In genomic region chr10:70494441-70494840, GRCm38 (mm10) we compare ENCODE assay signal across 11 mouse cellular contexts. TPM values are rescaled to one million over a fixed set of nuclear protein-coding genes. Genes with fewer than 3 reads are reported as not detected.
DNase-seq lines count a peak whose midpoint lies in the region; ATAC-seq and TF ChIP-seq lines count a peak whose summit lies in the region.
"Had no signal": no experiment of that assay in that cellular context is flagged by ENCODE, and none has a peak within 500 bp of the region (broad histone marks: within the 10 kb centered on the region; RNA-seq: fewer than 3 reads in every experiment).

No protein-coding gene starts in this region.

- no peak for TF ChIP-seq EP300 in liver, postnatal 0 days (IDR thresholded peaks at IDR 0.05; ENCODE audit: low read depth)

- no peak overlapping the region for H3K9ac ChIP-seq in limb, embryonic 14.5 days (ENCODE audit: low read depth, low read length, severe bottlenecking)
- H3K9ac ChIP-seq in liver, postnatal 0 days (replicated peaks): no peak overlapping the region
- H3K9ac ChIP-seq: limb, embryonic 12.5 days had no signal

- no peak; the same call in 1 of the 2 replicates for ATAC-seq in limb, embryonic 14.5 days (ENCODE audit: low FRiP score, low read depth)
- ATAC-seq in liver, postnatal 0 days: no peak
- ATAC-seq: inflammation-experienced regulatory T-cells, adult 6 months; midbrain, embryonic 16.5 days had no signal

- no peak for DNase-seq in left cerebral cortex, adult 2 months (ENCODE audit: extremely low spot score in 1 of 2, low spot score in 2 of 2)
- DNase-seq in left cerebral cortex, postnatal 14 days (ENCODE audit: low spot score in 2 of 2): no peak
- peak; percentile 71 to 79 for DNase-seq in heart, adult 9 months (ENCODE audit: low spot score in 2 of 2)
- peak; percentile 45 for DNase-seq in limb, embryonic 14.5 days (ENCODE audit: low spot score)
- DNase-seq in liver, postnatal 0 days: no peak
- no peak for DNase-seq in layer of hippocampus, adult 8-10 months (ENCODE audit: low spot score in 2 of 2)
- DNase-seq: right cerebral cortex, postnatal 4 days had no signal

- no peaks in the 10 kb centered on the region for H3K36me3 ChIP-seq in limb, embryonic 14.5 days (ENCODE audit: control insufficient read depth, insufficient read depth, low read length)
- no peaks in the 10 kb centered on the region for H3K36me3 ChIP-seq in liver, postnatal 0 days (replicated peaks; ENCODE audit: insufficient read depth, low read length)
- H3K36me3 ChIP-seq: limb, embryonic 12.5 days had no signal

- no peak overlapping the region for H3K4me2 ChIP-seq in limb, embryonic 14.5 days (replicated peaks; ENCODE audit: low read depth, low read length, severe bottlenecking)
- H3K4me2 ChIP-seq in liver, postnatal 0 days (ENCODE audit: low read depth, low read length): no peak overlapping the region
- H3K4me2 ChIP-seq: limb, embryonic 12.5 days had no signal

- intact Hi-C loops in left cerebral cortex, adult 2 months (cut with DNase I): no loop called here
- intact Hi-C loops in left cerebral cortex, postnatal 14 days (cut with DNase I): no loop called here

- peak overlapping the region; percentile 60 for H3K27ac ChIP-seq in left cerebral cortex, adult 2 months
- peak overlapping the region; percentile 67; the same call in 1 of the 2 replicates for H3K27ac ChIP-seq in brown adipose tissue, adult 24 weeks (replicated peaks; ENCODE audit: low read depth, low read length)
- peak overlapping the region; percentile 48; the same call in 1 of the 2 replicates for H3K27ac ChIP-seq in limb, embryonic 14.5 days (replicated peaks; ENCODE audit: low read depth, low read length)
- H3K27ac ChIP-seq in liver, postnatal 0 days (ENCODE audit: low read depth): no peak overlapping the region
- H3K27ac ChIP-seq: limb, embryonic 12.5 days had no signal

- no peak overlapping the region for H3K4me3 ChIP-seq in left cerebral cortex, adult 2 months
- no peak overlapping the region for H3K4me3 ChIP-seq in brown adipose tissue, adult 24 weeks (ENCODE audit: insufficient read depth, low read depth, low read length)
- no peak overlapping the region for H3K4me3 ChIP-seq in limb, embryonic 14.5 days (replicated peaks; ENCODE audit: low read length)
- no peak overlapping the region for H3K4me3 ChIP-seq in liver, postnatal 0 days (ENCODE audit: low read depth, low read length)
- H3K4me3 ChIP-seq: limb, embryonic 12.5 days had no signal

- H3K4me1 ChIP-seq in brown adipose tissue, adult 24 weeks (ENCODE audit: control insufficient read depth, insufficient read depth, insufficient read length, low read length): peaks cover 17% of the 10 kb centered on the region
- peaks cover 11% of the 10 kb centered on the region for H3K4me1 ChIP-seq in limb, embryonic 14.5 days (ENCODE audit: control insufficient read depth, insufficient read depth, low read length)
- H3K4me1 ChIP-seq in liver, postnatal 0 days (ENCODE audit: insufficient read depth): no peaks in the 10 kb centered on the region

- TF ChIP-seq CTCF in left cerebral cortex, adult 2 months (IDR thresholded peaks at IDR 0.05): no peak
- no peak for TF ChIP-seq CTCF in liver, postnatal 0 days (IDR thresholded peaks at IDR 0.05; ENCODE audit: low read depth)

- no peaks in the 10 kb centered on the region for H3K27me3 ChIP-seq in limb, embryonic 14.5 days (ENCODE audit: control insufficient read depth, insufficient read depth, low read length)
- no peaks in the 10 kb centered on the region for H3K27me3 ChIP-seq in liver, postnatal 0 days (ENCODE audit: insufficient read depth, low read length)
- H3K27me3 ChIP-seq: limb, embryonic 12.5 days had no signal

- 38% methylated on average over 2 of the region's 2 CpGs for WGBS in limb, embryonic 14.5 days
- 47% methylated on average over 2 of the region's 2 CpGs for whole genome bisulfite sequencing in liver, postnatal 0 days (ENCODE audit: insufficient replicate concordance)

- no peaks in the 10 kb centered on the region for H3K9me3 ChIP-seq in limb, embryonic 14.5 days (ENCODE audit: control insufficient read depth, low read length)
- H3K9me3 ChIP-seq in liver, postnatal 0 days (ENCODE audit: low read length): no peaks in the 10 kb centered on the region; the same call in 1 of the 2 replicates
- H3K9me3 ChIP-seq: limb, embryonic 12.5 days had no signal

- TF ChIP-seq POLR2A in limb, embryonic 14.5 days (IDR thresholded peaks at IDR 0.05; ENCODE audit: borderline replicate concordance, extremely low read depth, insufficient read depth, insufficient read length): no peak

RNA-seq across cellular contexts. Expression of gene Fam13c, which starts 54.2 kb away (rescaled TPM):
- total RNA-seq in left cerebral cortex, adult 2 months (2021): 10 to 100 TPM; 56.5 to 69.2 TPM
- 10 to 100 TPM; 46.9 to 50.9 TPM for total RNA-seq in left cerebral cortex, postnatal 14 days (2021)
- polyA plus RNA-seq in brown adipose tissue, adult 24 weeks (2012; ENCODE audit: insufficient read depth, insufficient read length, missing spikeins): 5.0 and 5.9 TPM in 2 replicates
- 5.6 and 6.1 TPM in 2 replicates for polyA plus RNA-seq in limb, embryonic 14.5 days (2012; rRNA removed)
- polyA plus RNA-seq in limb, embryonic 14.5 days (2014; fragmentation: Nextera tagmentation; extraction: Ambion mirVana): 11.0 and 11.9 TPM in 2 replicates
- 0.17 and 0.22 TPM in 2 replicates for polyA plus RNA-seq in liver, postnatal 0 days (2015; fragmentation: Nextera tagmentation; extraction: Ambion mirVana)
- total RNA-seq in layer of hippocampus, adult 8-10 months (2022): 10 to 100 TPM; 80.3 to 85.3 (median 82.6) TPM
- polyA plus RNA-seq: inflammation-experienced regulatory T-cells, adult 6 months had no signal

Comparison
In these comparisons a context has a peak if more than half of its experiments do, and no peak if none do; other contexts are left out.
1. DNase-seq: peak in heart, adult 9 months (2 of 2) and limb, embryonic 14.5 days (single experiment); none in left cerebral cortex, adult 2 months (0 of 2), left cerebral cortex, postnatal 14 days (0 of 2), liver, postnatal 0 days (single experiment) and layer of hippocampus, adult 8-10 months (0 of 2).